Mouse (Mus musculus) MEL (cell line): Measurements from ENCODE around the gene Lrp4. TPM values are rescaled to one million over a fixed set of nuclear protein-coding genes. Genes with fewer than 3 reads are reported as not detected.

Experiments
- DNase-seq: peaks from one replicate; pipeline ENCODE4 v3.0.0; 2011; ENCODE audit warnings: low read depth, low spot score
- H3K27ac ChIP-seq: 2 replicates; pipeline ENCODE4 v1.5.1; 2012; ENCODE audit warnings: low read depth, mild to moderate bottlenecking, control low read depth, low read length, moderate library complexity; ENCODE audit not compliant: control insufficient read depth
- H3K27me3 ChIP-seq, 2 experiments: fragments of 150-350 bp in 1 of 2; sonication (generic) in 1 of 2; 2 replicates each; pipeline ENCODE4 v1.6.1; 2012; ENCODE audit warnings: low read length in 2 of 2, mild to moderate bottlenecking in 2 of 2, improper control_type of control experiment in 1 of 2, moderate library complexity in 1 of 2; ENCODE audit not compliant: insufficient read depth in 2 of 2, control insufficient read depth in 1 of 2
- H3K36me3 ChIP-seq, 2 experiments: 2 replicates each; pipeline ENCODE4 v1.6.1; 2012 to 2014; ENCODE audit warnings: low read length in 2 of 2, improper control_type of control experiment in 1 of 2, inconsistent platforms in 1 of 2, mild to moderate bottlenecking in 1 of 2; ENCODE audit not compliant: insufficient read depth in 2 of 2, control insufficient read depth in 1 of 2
- H3K4me1 ChIP-seq, 2 experiments: fragments of 150-350 bp in 1 of 2; sonication (generic) in 1 of 2; 2 replicates each; pipeline ENCODE4 v1.6.1; 2012; ENCODE audit warnings: low read length in 2 of 2, improper control_type of control experiment in 1 of 2, mild to moderate bottlenecking in 1 of 2; ENCODE audit not compliant: insufficient read depth in 2 of 2, control insufficient read depth in 1 of 2
- H3K4me3 ChIP-seq, 2 experiments: fragments of 150-350 bp in 1 of 2; sonication (generic) in 1 of 2; 2 replicates each; pipeline ENCODE4 v1.5.1; 2012; ENCODE audit warnings: low read depth in 2 of 2, low read length in 2 of 2, mild to moderate bottlenecking in 2 of 2, moderate library complexity in 2 of 2, control low read depth in 1 of 2, improper control_type of control experiment in 1 of 2; ENCODE audit not compliant: control insufficient read depth in 1 of 2, insufficient read depth in 1 of 2
- H3K79me2 ChIP-seq: 2 replicates; pipeline ENCODE4 v1.6.1; 2012; ENCODE audit warnings: mild to moderate bottlenecking, low read length, moderate library complexity; ENCODE audit not compliant: control insufficient read depth, poor library complexity, insufficient read depth
- H3K9ac ChIP-seq: 2 replicates; pipeline ENCODE4 v1.6.1; 2012; ENCODE audit warnings: low read depth, mild to moderate bottlenecking, control low read depth, low read length, moderate library complexity; ENCODE audit not compliant: control insufficient read depth, poor library complexity, severe bottlenecking
- H3K9me3 ChIP-seq: fragments of 150-350 bp; sonication (generic); replicated peaks from 2 replicates; pipeline ENCODE4 v1.6.1; 2012; ENCODE audit warnings: mild to moderate bottlenecking, low read length, improper control_type of control experiment, moderate library complexity; ENCODE audit not compliant: insufficient read depth
- CHD2 ChIP-seq: IDR thresholded peaks from 2 replicates; pipeline ENCODE4 v1.6.1; 2011; ENCODE audit warnings: low read length, improper control_type of control experiment
- HCFC1 ChIP-seq: IDR thresholded peaks from 2 replicates; pipeline ENCODE4 v1.6.1; 2012; ENCODE audit warnings: low read depth, mild to moderate bottlenecking, inconsistent platforms, low read length, improper control_type of control experiment, moderate library complexity
- JUND ChIP-seq: IDR thresholded peaks from 2 replicates; pipeline ENCODE4 v1.6.1; 2011; ENCODE audit warnings: low read depth, mild to moderate bottlenecking, improper control_type of control experiment, low read length
- MAFK ChIP-seq: IDR thresholded peaks from 2 replicates; pipeline ENCODE4 v1.6.1; 2011; ENCODE audit warnings: low read depth, mild to moderate bottlenecking, low read length, improper control_type of control experiment, borderline replicate concordance
- MAZ ChIP-seq: IDR thresholded peaks from 2 replicates; pipeline ENCODE4 v1.6.1; 2012; ENCODE audit warnings: low read depth, mild to moderate bottlenecking, inconsistent platforms, low read length, improper control_type of control experiment
- MEF2A ChIP-seq: IDR thresholded peaks from 2 replicates; pipeline ENCODE4 v1.6.1; 2014; ENCODE audit warnings: low read depth, mild to moderate bottlenecking, inconsistent platforms, low read length, improper control_type of control experiment; ENCODE audit not compliant: poor library complexity, insufficient replicate concordance, severe bottlenecking; ENCODE audit errors: extremely low read depth
- MYB ChIP-seq: IDR thresholded peaks from 2 replicates; pipeline ENCODE4 v1.6.1; 2011; ENCODE audit warnings: mild to moderate bottlenecking, low read depth, low read length, improper control_type of control experiment
- POLR2A ChIP-seq, 2 experiments: IDR thresholded peaks; 2 replicates each; pipeline ENCODE4 v1.6.1; 2011 to 2012; ENCODE audit warnings: low read length in 2 of 2, mild to moderate bottlenecking in 2 of 2, control low read depth in 1 of 2, improper control_type of control experiment in 1 of 2, low read depth in 1 of 2, moderate library complexity in 1 of 2; ENCODE audit not compliant: control insufficient read depth in 1 of 2, insufficient read depth in 1 of 2, poor library complexity in 1 of 2
- POLR2AphosphoS5 ChIP-seq: IDR thresholded peaks from 2 replicates; pipeline ENCODE4 v1.6.1; 2012; ENCODE audit warnings: low read depth, borderline replicate concordance, mild to moderate bottlenecking, inconsistent platforms, low read length, moderate library complexity, mixed read lengths
- RCOR1 ChIP-seq: IDR thresholded peaks from 2 replicates; pipeline ENCODE4 v1.6.1; 2012; ENCODE audit warnings: low read depth, mild to moderate bottlenecking, inconsistent platforms, low read length, improper control_type of control experiment
- SIN3A ChIP-seq: IDR thresholded peaks from 2 replicates; pipeline ENCODE4 v1.6.1; 2012; ENCODE audit warnings: low read length, improper control_type of control experiment, inconsistent platforms
- TAL1 ChIP-seq: IDR thresholded peaks from 2 replicates; pipeline ENCODE4 v1.6.1; 2012; ENCODE audit warnings: mild to moderate bottlenecking, inconsistent platforms, low read length, moderate library complexity, mixed read lengths
- TBP ChIP-seq: IDR thresholded peaks from 2 replicates; pipeline ENCODE4 v1.8.0; 2011; ENCODE audit warnings: low read depth, low read length, improper control_type of control experiment
- TCF12 ChIP-seq: IDR thresholded peaks from 2 replicates; pipeline ENCODE4 v1.6.1; 2014; ENCODE audit warnings: low read depth, mild to moderate bottlenecking, inconsistent platforms, low read length, improper control_type of control experiment, moderate library complexity
- polyA plus RNA-seq, 2 experiments: library from polyadenylated mRNA; stranded (reverse) in 1 of 2; unstranded in 1 of 2; fragments of >175 nt in 1 of 2; fragments of >200 nt in 1 of 2; gene quantifications; 2 replicates each; pipeline versions ENCODE4 v1.2.1 to v1.2.4; 2012; ENCODE audit warnings: low replicate concordance in 2 of 2, low read depth in 1 of 2; ENCODE audit not compliant: insufficient read length in 2 of 2, insufficient read depth in 1 of 2, missing spikeins in 1 of 2
- total RNA-seq: library from RNA; depleted of rRNA; stranded (reverse); fragments of 300-350 nt; gene quantifications from 2 replicates; pipeline ENCODE4 v1.2.3, GENCODE M21; 2012

The Lrp4 gene
- total and polyA plus RNA-seq, 3 experiments, result 1.1 to 2.8 TPM; not detected in 1

GRCm38 (mm10) chr2:91470055-91470647 lies 12.8 kb downstream of the Lrp4 start:
- Histone ChIP-seq H3K27ac (no peak overlapping the region), H3K27me3 (no peaks in the 10 kb centered on the region), H3K9me3 (no peaks in the 10 kb centered on the region), H3K79me2 (no peaks in the 10 kb centered on the region), H3K36me3 (no peaks in the 10 kb centered on the region), H3K4me1 (no peaks in the 10 kb centered on the region), H3K9ac (no peak overlapping the region), H3K4me3 (no peak overlapping the region)
- no peak for TF ChIP-seq MAZ
- TF ChIP-seq TAL1, result no peak
- TF ChIP-seq MYB, result no peak
- no peak for TF ChIP-seq CHD2
- no peak for TF ChIP-seq HCFC1
- DNase-seq, result no peak

GRCm38 (mm10) chr2:91474358-91474757 lies 17.0 kb downstream of the Lrp4 start:
- no peaks in the 10 kb centered on the region for H3K4me1 ChIP-seq
- TF ChIP-seq MAZ (no peak), TBP (no peak), HCFC1 (no peak), TAL1 (no peak), MAFK (no peak), JUND (no peak), MEF2A (no peak), POLR2A (IDR thresholded peaks at IDR 0.05; ENCODE audit: control insufficient read depth in 1 of 2, insufficient read depth in 1 of 2, low read depth in 1 of 2, low read length in 2 of 2, poor library complexity in 1 of 2) (no peak), TCF12 (no peak)
- H3K9ac ChIP-seq, result no peak overlapping the region
- no peak for DNase-seq
- H3K4me3 ChIP-seq, result no peak overlapping the region
- H3K9me3 ChIP-seq, result no peaks in the 10 kb centered on the region
- no peaks in the 10 kb centered on the region for H3K79me2 ChIP-seq
- no peak overlapping the region for H3K27ac ChIP-seq
- H3K27me3 ChIP-seq, result no peaks in the 10 kb centered on the region
- H3K36me3 ChIP-seq, result no peaks in the 10 kb centered on the region

- Histone ChIP-seq H3K27ac (no peak overlapping the region), H3K9ac (no peak overlapping the region), H3K36me3 (no peaks in the 10 kb centered on the region), H3K4me1 (no peaks in the 10 kb centered on the region), H3K79me2 (no peaks in the 10 kb centered on the region), H3K9me3 (no peaks in the 10 kb centered on the region), H3K27me3 (no peaks in the 10 kb centered on the region), H3K4me3 (no peak overlapping the region)
- no peak for TF ChIP-seq MAFK
- no peak for TF ChIP-seq RCOR1
- no peak for TF ChIP-seq POLR2AphosphoS5
- TF ChIP-seq TAL1, result no peak
- TF ChIP-seq SIN3A, result no peak
- no peak for DNase-seq
Observed at GRCm38 (mm10) chr2:91475791-91476190, 18.5 kb downstream of the Lrp4 start.
